Mouse (Mus musculus): ENCODE measurements around the gene Magi3. TPM values are rescaled to one million over a fixed set of nuclear protein-coding genes. Genes with fewer than 3 reads are reported as not detected.

Magi3 gene
- total and polyA plus RNA-seq, 3 experiments = 0.68 to 2.6 (median 1.8) TPM

DNA sequence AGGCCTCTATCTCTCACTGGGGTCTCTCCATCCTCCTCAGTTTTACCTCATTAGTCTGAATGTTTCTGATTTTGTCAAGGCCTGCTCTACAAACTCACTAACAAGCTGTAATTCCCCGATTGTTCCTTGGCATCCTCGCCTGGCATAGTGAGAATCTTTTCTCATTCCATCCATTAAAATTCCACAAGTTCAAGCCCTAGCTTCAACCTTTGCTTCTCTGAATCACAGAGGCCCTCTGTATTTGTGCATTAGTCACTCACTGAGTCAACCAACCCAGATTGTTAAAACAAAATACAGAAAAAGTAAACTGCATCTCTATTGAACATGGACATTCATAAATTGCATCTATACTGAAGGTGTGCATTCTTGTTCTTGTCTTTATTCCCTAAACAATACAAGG lies 19.2 kb upstream of the Magi3 start:
- no peak overlapping the region for H3K4me2 ChIP-seq (ENCODE audit: insufficient read depth, low read depth, poor library complexity, severe bottlenecking)
- no peak for DNase-seq (ENCODE audit: extremely low read depth)
- H3K4me1 ChIP-seq (ENCODE audit: control insufficient read depth in 1 of 2, insufficient read depth in 2 of 2) = peaks cover 0 to 7% of the 10 kb centered on the region in 2 experiments; a peak in 1 of 4 replicates
- H3K36me3 ChIP-seq (replicated peaks in 1 of 2; ENCODE audit: control insufficient read depth in 1 of 2, insufficient read depth in 1 of 2, low read length in 1 of 2) = no peaks in the 10 kb centered on the region
- in situ Hi-C loops (cut with MboI; ENCODE audit: low pct_ligation_motif_present, low pct_unique_long_range_greater_than_20kb, low sequenced_read_pairs) (no loop called here), dilution Hi-C loops (cut with MboI; ENCODE audit: extremely low pct_ligation_motif_present, extremely low pct_unique_long_range_greater_than_20kb, low sequenced_read_pairs) (no loop called here)
- no peaks in the 10 kb centered on the region for H3K27me3 ChIP-seq (replicated peaks)
- no peak overlapping the region for H3K27ac ChIP-seq (ENCODE audit: insufficient read depth, low read depth)
- no peak overlapping the region for H3K9ac ChIP-seq (ENCODE audit: insufficient read depth, low read depth)
- no peaks in the 10 kb centered on the region for H3K79me2 ChIP-seq (replicated peaks; ENCODE audit: control insufficient read depth, extremely low read depth, insufficient read depth, poor library complexity, severe bottlenecking)
- H3K9me3 ChIP-seq (replicated peaks; ENCODE audit: low read length) = no peaks in the 10 kb centered on the region
- H3K4me3 ChIP-seq (replicated peaks in 1 of 3; ENCODE audit: low read depth in 2 of 3, low read length in 2 of 3, poor library complexity in 1 of 3) = no peak overlapping the region
- no peak for TF ChIP-seq MYC (IDR thresholded peaks at IDR 0.05; ENCODE audit: low read depth, low read length)
- TF ChIP-seq NRF1 (IDR thresholded peaks at IDR 0.05; ENCODE audit: low read depth, low read length) = no peak
- no peak for TF ChIP-seq TBP (conservative IDR thresholded peaks at IDR 0.05; ENCODE audit: low read depth, low read length)
- no peak for TF ChIP-seq MAZ (IDR thresholded peaks at IDR 0.05; ENCODE audit: low read depth, low read length)
- TF ChIP-seq MXI1 (IDR thresholded peaks at IDR 0.05; ENCODE audit: low read depth, low read length) = no peak
- TF ChIP-seq POLR2A (IDR thresholded peaks at IDR 0.05; ENCODE audit: low read depth, low read length) = no peak
- TF ChIP-seq EP300 (IDR thresholded peaks at IDR 0.05; ENCODE audit: low read length) = no peak
- TF ChIP-seq JUND (conservative IDR thresholded peaks at IDR 0.05; ENCODE audit: low read depth, low read length) = no peak
- no peak for TF ChIP-seq E2F4 (IDR thresholded peaks at IDR 0.05; ENCODE audit: insufficient replicate concordance, low read depth, low read length)
- TF ChIP-seq CHD2 (IDR thresholded peaks at IDR 0.05; ENCODE audit: low read length) = no peak
- TF ChIP-seq USF1 (IDR thresholded peaks at IDR 0.05; ENCODE audit: low read depth, low read length) = no peak
- TF ChIP-seq UBTF (IDR thresholded peaks at IDR 0.05; ENCODE audit: low read depth, low read length) = no peak
- TF ChIP-seq ELF1 (IDR thresholded peaks at IDR 0.05; ENCODE audit: low read depth, low read length) = no peak
- no peak for TF ChIP-seq ETS1 (conservative IDR thresholded peaks at IDR 0.05; ENCODE audit: low read depth, low read length)

- DNase-seq (ENCODE audit: extremely low read depth) = no peak
- no peak overlapping the region for H3K27ac ChIP-seq (ENCODE audit: insufficient read depth, low read depth)
- in situ Hi-C loops (cut with MboI; ENCODE audit: low pct_ligation_motif_present, low pct_unique_long_range_greater_than_20kb, low sequenced_read_pairs) = no loop called here
- no peaks in the 10 kb centered on the region for H3K27me3 ChIP-seq (replicated peaks)
- H3K79me2 ChIP-seq (replicated peaks; ENCODE audit: control insufficient read depth, extremely low read depth, insufficient read depth, poor library complexity, severe bottlenecking) = no peaks in the 10 kb centered on the region
- peaks cover 0 to 7% of the 10 kb centered on the region in 2 experiments; a peak in 1 of 4 replicates for H3K4me1 ChIP-seq (ENCODE audit: control insufficient read depth in 1 of 2, insufficient read depth in 2 of 2)
- H3K4me3 ChIP-seq (replicated peaks in 1 of 3; ENCODE audit: low read depth in 2 of 3, low read length in 2 of 3, poor library complexity in 1 of 3) = no peak overlapping the region
- no peaks in the 10 kb centered on the region for H3K36me3 ChIP-seq (replicated peaks in 1 of 2; ENCODE audit: control insufficient read depth in 1 of 2, insufficient read depth in 1 of 2, low read length in 1 of 2)
- H3K9me3 ChIP-seq (replicated peaks; ENCODE audit: low read length) = no peaks in the 10 kb centered on the region
- dilution Hi-C loops (cut with MboI; ENCODE audit: extremely low pct_ligation_motif_present, extremely low pct_unique_long_range_greater_than_20kb, low sequenced_read_pairs) = no loop called here
- no peak for TF ChIP-seq JUND (conservative IDR thresholded peaks at IDR 0.05; ENCODE audit: low read depth, low read length)
- TF ChIP-seq POLR2AphosphoS2 (IDR thresholded peaks at IDR 0.05; ENCODE audit: low read depth, low read length) = no peak
- no peak for TF ChIP-seq MAZ (IDR thresholded peaks at IDR 0.05; ENCODE audit: low read depth, low read length)
- TF ChIP-seq ZKSCAN1 (IDR thresholded peaks at IDR 0.05; ENCODE audit: borderline replicate concordance, low read depth, low read length) = no peak
- no peak for TF ChIP-seq CHD1 (IDR thresholded peaks at IDR 0.05; ENCODE audit: low read depth, low read length)
- TF ChIP-seq POLR2A (IDR thresholded peaks at IDR 0.05; ENCODE audit: low read depth, low read length) = no peak
- TF ChIP-seq ELF1 (IDR thresholded peaks at IDR 0.05; ENCODE audit: low read depth, low read length) = no peak
- no peak for TF ChIP-seq USF2 (conservative IDR thresholded peaks at IDR 0.05; ENCODE audit: low read depth, low read length)
- no peak for TF ChIP-seq USF1 (IDR thresholded peaks at IDR 0.05; ENCODE audit: low read depth, low read length)
- TF ChIP-seq MXI1 (IDR thresholded peaks at IDR 0.05; ENCODE audit: low read depth, low read length) = no peak
- no peak for TF ChIP-seq ZNF384 (IDR thresholded peaks at IDR 0.05; ENCODE audit: low read depth, low read length)
- no peak for TF ChIP-seq BHLHE40 (IDR thresholded peaks at IDR 0.05; ENCODE audit: low read depth, low read length)
- no peak for TF ChIP-seq NELFE (IDR thresholded peaks at IDR 0.05; ENCODE audit: low read depth, low read length)
- TF ChIP-seq UBTF (IDR thresholded peaks at IDR 0.05; ENCODE audit: low read depth, low read length) = no peak
- no peak for TF ChIP-seq HCFC1 (IDR thresholded peaks at IDR 0.05; ENCODE audit: low read depth, low read length)
- no peak for TF ChIP-seq E2F4 (IDR thresholded peaks at IDR 0.05; ENCODE audit: insufficient replicate concordance, low read depth, low read length)
- no peak overlapping the region for H3K9ac ChIP-seq (ENCODE audit: insufficient read depth, low read depth)
- H3K4me2 ChIP-seq (ENCODE audit: insufficient read depth, low read depth, poor library complexity, severe bottlenecking) = no peak overlapping the region
These were observed 17.8 kb upstream of the Magi3 start for GRCm38 (mm10) chr3:104237846-104238440.
